Mouse (Mus musculus) lung, postnatal 0 days (tissue): ENCODE measurements around the gene Atp5b.

ENCODE experiments used
- CTCF ChIP-seq: IDR thresholded peaks from 2 replicates; pipeline ENCODE4 v1.5.1; 2016; ENCODE audit warnings: antibody characterized with exemption, mild to moderate bottlenecking
- EP300 ChIP-seq: IDR thresholded peaks from 2 replicates; pipeline ENCODE4 v1.6.1; 2016; ENCODE audit warnings: antibody characterized with exemption, mild to moderate bottlenecking, control low read depth

DNA sequence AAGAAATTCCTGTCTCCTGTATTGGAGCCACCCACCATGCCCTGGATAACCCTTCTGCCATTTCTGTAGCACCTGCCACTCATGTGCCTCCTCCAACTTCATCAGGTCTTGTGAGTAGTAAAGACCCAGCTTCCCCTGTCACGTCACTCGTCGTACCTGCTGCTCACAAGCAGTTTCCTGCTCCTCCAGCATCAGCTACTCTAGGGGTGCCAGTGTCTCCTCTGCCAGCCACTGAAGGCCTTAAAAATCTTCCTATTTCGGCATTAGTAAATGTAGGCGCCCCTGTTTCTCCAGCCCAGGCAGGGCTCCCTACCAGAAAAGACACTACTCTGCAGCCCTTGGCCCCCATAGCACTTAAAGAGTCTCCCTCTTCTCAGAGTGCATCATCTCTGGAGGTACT is 42.8 kb upstream of the Atp5b start:
- TF ChIP-seq CTCF = no peak
- no peak for TF ChIP-seq EP300
